Mouse (Mus musculus): ENCODE measurements around the gene Elf3.
"Not testable (repeated sequence)": the region's sequence is repeated elsewhere in the genome, so short reads cannot be mapped to it uniquely, and the experiment has no call there.

Gene Elf3

DNA sequence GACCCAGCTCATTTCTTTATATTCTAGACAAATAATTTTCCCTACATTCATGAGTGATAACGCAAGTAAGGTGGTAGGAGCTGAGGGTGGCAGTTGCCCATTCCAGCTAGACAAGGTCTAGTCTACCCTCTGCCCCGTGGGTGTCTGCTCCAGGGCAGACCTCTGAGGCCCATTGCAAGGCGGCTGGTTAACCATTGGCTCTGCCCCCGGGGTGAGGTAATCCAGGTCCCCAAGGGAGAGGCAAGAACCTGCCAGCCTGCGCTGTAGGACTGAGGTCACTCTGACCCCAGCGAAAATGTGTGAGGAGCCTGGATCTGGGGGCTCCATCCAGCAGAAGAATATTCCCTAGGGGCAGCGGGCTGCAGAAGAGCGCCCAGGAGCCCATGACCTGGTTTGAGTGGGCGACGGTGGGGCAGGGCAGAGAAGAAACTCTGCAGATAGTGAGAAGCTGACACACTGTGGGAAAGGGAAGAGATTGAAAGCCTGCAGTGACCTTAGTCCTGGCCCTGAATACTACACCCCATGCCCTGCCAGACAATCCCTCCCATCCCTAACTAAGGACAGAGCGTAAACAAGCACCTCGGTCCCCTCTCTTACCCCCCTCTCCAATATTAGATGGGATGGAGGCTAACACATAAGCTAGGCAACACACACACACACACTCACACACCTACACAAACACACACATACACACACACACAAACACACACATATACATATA is 21.1 kb downstream of the Elf3 start:
- no peak for DNase-seq (ENCODE audit: low read depth, low spot score)

DNA sequence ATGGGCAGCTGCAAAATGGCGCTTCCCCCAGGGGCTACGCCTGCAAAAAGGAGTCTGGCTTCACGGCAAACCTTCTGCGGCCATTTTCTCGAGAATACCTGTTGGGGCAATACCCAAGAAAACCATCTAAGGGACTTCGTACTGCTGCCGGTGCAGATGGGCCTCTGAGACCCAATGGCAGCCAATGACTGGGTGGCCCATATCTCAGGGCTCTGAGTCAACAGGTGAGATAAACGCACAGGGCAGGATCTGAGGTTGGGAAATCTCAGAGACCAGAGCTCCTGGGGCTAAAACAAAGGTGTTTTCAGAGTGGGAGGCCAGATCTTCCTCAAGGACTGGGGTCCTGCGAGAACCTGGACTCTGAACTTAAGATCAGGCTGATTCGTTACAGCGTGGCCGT is 23.6 kb downstream of the Elf3 start:
- no peak for DNase-seq (ENCODE audit: low read depth, low spot score)

DNA sequence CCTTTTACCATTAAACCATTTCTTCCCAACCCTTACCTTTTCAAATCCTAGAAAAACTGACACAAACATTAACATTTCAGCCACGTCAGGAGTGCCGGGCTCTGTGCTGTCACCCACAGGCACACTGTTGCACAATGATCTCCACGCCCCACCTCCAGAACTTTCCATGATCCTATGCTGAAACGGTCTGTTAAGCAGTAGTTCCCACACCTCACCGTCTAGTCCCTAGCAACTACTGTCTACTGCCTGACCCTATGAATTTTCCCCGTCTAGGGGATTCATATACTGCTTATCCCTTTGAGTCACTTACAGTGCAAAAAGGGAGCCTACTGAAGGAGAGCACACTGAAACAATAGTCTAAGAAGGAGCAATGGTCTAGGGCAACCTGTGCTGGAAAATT is 24.4 kb downstream of the Elf3 start:
- DNase-seq (ENCODE audit: low read depth, low spot score), result no peak

DNA sequence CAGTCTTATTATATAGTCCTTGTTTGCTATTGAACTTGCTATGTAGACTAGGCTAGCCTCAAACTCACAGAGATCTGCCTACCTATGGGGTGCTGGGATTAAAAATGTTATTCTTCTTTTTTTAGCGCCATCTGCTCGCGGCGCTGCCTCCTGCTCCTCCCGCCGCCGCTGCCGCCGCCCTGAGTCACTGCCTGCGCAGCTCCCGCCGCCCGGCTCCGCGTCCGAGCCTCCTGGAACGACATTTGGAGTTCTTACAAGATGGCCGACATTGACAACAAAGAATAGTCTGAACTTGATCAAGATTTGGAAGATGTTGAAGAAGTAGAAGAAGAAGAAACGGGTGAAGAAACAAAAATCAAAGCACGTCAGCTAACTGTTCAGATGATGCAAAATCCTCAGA is 26.5 kb downstream of the Elf3 start:
- DNase-seq (ENCODE audit: low read depth, low spot score), result not testable (repeated sequence)

DNA sequence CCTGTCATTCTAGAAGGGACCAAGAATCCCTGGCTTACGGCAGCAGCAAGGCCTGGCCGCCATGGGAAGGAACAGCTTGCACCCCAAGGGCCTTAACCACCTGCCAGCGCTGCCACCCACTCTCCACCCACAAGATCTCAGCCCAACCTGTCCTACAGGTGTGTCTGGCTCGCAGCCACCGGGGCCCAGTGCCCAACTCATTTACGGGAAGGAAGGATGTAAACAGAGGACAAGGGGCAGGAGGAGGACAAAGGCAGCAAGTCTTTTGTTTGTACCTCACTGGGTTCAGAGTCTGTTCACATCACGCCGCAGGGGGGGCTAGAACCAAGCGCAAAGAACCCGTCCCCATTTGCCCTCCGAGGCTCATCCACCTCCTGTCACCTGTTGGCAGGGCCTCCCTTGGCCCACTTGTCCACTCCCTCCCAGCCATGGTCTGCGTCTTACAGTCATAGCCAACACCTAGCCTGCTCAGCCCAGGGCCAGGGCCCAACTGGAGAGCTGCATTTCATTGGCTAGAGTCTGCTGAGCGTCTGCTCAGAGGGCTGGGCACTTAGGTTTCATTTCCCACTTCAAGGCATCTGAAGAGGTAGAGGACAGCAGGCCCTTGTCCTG is 30.9 kb downstream of the Elf3 start:
- DNase-seq (ENCODE audit: low read depth, low spot score), result no peak

DNA sequence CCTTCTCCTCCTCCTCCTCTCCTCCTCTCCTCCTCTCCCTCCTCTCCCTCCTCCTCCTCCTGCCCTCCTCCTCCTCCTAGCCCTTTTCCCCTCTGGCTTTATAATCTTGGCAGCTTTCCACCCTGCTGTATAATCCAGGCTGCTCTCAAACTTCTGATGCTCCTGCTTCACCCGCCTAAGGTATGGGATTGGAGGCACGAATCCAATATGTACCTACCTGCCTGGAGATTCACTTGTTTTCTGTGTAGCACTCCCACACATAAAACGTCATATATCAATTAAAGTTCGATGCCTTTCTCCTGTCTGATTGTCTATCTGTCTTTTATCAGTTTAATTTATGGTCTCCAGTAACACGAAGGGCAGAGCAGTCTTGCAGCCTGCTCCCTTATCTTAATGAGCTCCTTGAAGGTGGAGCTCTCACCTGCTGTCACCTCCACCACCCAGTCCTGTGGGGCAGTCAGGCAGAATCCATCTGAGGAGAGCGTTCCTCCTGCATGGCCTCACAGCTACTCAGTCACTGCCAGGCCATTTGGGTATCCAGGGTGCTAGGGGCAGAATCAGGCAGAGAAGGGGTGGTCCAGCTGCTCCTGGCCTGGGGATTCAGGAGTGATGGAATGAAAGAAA is 33.3 kb downstream of the Elf3 start:
- no peak for DNase-seq (ENCODE audit: low read depth, low spot score)

DNA sequence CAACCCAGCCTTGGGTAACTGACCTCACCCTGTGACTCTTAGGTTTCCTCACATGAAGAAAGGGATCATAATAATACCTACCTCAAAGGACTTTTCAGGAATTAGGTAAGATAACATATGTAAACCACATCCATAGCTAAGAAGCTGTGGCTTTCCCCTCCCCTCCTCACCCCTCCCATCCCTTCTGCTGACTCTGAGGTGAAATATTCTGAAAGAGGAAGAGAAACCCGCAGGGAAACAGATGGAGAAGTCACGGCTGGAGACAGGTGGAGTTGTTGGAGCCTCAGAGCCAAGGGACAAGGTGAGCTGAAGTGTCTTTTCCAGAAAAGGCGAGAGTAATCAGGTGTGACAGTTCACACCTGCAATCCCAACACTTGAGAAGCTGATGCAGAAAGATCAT is 34.2 kb downstream of the Elf3 start:
- no peak for DNase-seq (ENCODE audit: low read depth, low spot score)

DNA sequence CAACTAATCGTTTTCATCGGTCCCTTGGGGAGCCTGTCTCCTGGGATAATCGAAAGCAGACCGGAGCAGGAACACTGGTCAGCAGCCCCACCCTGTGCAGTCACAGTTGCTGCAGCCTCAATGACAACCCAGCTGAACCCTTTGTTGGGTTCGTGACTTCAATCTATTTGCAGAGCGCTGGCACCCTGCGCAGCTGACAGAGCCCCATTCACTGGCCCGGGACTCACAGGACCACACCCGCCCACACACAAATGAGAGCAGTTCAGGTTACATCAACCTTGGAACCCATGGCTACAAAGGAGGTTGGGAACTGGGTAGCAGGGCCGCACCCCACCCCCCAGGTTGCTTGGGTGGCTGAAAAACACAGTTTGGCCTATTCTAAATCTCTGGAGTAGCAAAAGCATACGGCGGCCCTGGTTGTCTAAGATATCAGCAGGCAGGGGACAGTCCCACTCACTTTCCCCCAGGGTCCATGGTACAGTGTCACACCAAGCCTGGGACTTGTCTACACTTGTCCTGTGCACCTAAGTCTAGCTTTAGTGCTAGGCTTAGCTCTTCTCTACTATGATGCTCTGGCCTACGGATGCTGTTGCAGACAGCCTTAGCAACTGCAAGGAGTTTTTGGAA is 40.6 kb downstream of the Elf3 start:
- no peak for DNase-seq (ENCODE audit: low read depth, low spot score)

DNA sequence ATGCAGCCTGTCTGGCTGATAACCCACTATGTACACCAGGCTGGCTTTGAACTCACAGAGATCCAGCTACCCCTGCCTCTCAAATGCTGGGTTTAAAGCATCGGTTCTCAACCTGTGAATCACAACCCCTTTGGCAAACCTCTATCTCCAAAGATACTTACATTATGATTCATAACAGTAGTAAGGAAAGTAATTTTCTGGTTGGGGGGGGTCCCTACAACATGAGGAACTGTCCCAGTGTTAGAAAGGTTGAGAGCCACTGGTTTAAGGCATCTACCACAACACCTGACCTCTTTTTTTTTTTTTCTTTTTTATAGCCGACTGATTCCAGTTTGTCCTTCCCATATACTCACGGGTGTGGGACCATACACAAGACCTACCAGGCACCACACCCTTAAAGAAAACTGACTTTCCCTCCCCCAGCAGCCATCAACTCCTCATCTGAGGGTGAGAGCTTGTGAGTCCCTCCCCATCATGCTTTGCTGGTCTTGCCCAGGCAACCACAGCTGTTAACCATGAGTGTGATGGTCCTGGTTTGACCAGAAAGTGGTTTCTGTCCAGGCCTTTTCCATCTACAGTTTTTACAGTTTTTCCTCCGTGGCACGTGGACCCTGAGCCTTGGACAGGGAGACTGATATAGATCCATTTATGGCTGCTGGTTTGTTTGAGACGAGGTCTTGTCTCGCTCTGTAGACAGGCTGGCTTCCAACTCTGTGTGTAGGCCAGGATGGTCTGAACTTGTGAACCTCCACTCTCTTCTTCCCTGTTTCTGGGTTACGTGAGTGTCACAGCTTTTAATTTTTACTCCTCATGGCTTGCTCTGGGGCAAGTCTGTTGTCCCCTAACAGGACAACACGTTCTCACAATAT is 44.4 kb downstream of the Elf3 start:
- DNase-seq (ENCODE audit: low read depth, low spot score), result no peak

DNA sequence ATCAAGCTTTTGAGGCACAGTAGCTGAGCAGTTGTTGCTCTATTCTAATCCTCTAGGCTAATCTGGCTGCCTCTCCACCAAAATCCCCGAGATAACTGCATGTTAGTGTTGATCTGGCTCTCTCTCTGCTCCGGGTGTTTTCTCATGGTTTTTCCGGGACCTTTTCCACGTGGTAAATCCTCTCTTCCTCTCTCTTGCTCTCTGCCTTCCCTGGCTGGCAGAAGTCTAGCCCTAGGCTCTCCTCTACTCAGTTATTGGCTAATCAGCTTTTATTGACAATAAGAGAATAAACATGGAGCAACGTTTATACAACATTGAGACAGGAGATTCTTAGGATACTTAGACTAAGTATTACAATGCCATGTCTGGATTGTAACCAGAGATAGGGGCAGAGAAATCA is 47.9 kb downstream of the Elf3 start:
- DNase-seq (ENCODE audit: low read depth, low spot score), result no peak

DNA sequence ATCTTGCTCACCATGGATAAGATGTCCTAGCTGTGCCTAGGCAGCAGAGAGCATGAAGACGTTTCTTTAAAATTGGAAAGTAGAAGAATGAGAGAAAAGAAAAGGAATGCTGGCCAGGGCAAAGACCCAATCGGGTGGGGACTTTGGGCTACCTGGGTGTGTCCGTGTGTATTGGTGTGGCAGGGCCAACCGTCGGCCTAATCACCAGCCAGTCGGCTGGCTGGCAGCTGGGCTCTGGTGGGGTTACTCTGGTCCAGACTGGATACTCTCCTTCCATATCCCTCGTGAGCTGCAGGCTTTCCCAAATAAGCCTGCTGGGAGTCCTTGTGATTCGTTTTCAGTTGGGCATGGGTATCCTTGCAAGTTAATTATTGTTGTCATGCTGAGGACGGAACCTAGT is 49.7 kb downstream of the Elf3 start:
- no peak for DNase-seq (ENCODE audit: low read depth, low spot score)

DNA sequence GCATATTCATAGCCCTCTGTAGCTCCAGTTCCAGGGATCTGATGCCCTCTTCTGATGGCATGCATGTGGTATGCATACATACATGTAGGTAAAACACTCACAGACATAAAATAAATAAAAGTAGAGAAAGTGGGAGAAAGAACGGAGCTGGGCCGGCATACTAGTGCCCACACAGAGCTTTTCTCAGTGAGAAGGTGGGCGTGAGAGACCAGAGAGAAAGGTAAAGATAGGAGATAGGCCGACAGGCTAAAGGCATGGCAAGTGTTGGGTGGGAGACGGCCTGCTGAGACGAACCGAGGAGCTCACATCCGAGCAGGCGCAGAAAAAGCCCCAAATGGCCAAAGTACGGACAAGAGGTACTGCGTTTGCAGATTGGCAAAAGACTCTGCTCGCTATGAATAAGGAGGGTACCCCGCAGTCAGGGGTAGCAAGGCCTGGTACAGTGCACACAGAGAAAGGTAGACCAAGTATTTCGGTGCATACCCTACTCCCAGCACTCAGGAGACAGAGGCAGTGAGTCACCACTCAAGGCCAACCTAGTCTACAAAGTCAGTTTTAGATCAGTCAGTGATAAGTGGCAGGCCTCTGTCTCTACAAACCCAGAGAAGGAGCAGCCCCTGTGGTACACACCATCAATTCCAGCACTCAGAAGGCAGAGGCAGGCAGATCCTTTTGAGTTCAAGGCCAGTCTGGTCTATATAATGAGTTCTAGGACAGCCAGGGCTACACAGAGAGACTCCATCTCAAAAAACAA is 51.6 kb downstream of the Elf3 start:
- DNase-seq (ENCODE audit: low read depth, low spot score), result no peak

DNA sequence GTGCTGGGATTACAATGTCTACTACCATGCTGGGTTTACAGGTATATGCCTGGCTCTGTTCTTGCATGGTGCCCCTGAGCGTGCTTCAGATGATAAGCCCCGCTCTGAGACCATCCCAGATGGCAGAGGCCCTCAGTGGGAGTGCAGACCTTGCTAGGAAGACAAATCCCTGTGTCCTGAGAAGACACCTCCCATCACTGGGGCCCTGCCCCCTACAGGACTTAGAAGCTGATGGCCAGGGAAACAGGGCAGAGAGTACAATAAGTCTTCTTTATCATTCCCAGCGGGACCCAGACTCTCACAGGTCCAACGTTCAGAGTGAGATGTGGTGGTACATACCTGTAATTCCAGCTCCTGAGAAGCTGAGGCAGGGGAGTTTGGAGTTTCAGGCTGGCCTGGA is 53.1 kb downstream of the Elf3 start:
- DNase-seq (ENCODE audit: low read depth, low spot score), result no peak

DNA sequence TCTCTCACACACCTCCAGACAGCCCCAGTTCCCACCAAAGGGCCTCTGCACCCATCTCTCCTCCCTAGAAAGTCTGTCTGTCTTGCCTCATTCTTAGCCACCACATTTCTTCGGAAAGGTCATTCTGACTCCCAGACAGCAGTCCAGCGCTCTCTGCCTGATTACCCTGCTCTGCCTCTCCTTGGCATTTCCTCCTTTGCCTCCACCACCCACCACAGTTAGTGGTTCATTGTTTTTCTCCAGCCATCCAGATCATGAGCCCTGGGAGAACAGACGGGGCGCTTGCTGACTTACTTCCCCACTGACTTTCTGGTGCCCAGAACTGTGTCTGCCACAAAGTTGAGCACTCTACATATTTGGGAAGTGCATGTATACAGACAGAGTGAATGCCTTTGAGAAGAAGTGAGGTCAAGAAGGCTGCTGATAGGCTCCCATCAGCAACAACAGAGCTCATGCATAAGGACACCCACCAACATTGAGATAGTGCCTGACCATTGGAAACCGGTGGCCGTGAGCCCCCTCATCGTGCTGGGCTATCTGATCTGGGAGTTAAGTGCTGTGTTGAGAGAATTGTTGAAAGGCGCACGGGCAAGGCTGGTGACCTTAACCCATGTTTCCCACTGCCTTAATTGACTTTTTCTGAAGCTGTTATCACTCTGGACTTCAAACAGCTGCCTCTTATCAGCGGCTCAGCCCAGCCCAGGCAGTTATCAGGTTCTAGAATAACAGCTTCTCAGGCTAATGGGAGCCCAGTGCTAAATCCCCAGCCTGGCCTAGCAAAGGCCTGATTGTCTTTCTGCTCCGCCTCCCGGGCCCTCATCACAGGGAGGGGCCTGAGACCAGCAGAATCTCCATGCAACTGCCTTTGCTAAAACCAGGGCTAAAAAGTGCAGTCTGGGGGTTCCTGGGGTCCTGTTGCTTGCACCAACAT is 53.9 kb downstream of the Elf3 start:
- DNase-seq (ENCODE audit: low read depth, low spot score), result no peak

Data from skeletal muscle tissue, adult 2 months (tissue).